Mouse (Mus musculus) bone marrow macrophage, adult 2 months (primary cell): ENCODE measurements around the gene Cmc2.

Experiments
- CTCF ChIP-seq: IDR thresholded peaks from 2 replicates; pipeline ENCODE4 v1.5.1; 2012; ENCODE audit warnings: low read depth, mild to moderate bottlenecking, low read length, moderate library complexity
- POLR2A ChIP-seq: IDR thresholded peaks from 2 replicates; pipeline ENCODE4 v1.6.1; 2012; ENCODE audit warnings: mild to moderate bottlenecking, low read depth, low read length, borderline replicate concordance

DNA sequence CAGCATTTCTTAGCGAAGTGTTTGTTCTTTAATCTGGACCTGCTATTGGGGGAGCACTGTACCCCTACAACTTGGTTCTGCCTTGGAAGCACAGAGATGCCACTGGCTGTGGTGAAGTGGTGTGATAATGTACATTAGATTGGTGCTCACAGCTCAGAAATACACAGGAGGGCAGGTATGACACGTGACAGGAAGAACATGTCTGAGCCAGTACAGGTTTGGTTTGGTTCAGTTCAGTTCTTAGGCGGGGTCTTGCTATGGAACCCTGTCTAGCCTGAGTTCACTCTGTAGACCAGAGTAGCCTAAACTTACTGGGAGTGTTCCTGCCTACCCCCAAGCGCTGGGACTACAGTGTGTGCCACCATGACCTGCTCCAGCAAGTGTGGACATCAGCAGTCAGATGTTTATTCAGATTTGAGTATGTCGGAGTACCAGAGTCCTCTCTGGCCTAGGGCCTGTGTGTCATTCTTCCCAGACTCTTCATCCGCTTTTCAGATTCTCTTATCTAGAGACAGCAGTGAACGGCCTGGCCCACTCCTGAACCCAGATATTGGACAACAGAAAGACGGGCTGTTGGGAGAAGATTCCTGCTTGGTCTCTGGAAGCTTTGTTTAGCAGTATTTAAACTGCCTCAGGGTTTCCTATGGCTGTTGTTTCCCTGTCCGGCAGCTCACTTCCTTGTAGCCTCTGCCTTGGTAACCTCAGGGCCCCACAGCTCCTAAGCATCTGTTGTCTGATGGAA is 24.1 kb upstream of the Cmc2 start:
- no peak for TF ChIP-seq CTCF
- TF ChIP-seq POLR2A = no peak
